Mouse (Mus musculus): ENCODE measurements around the gene Zfp345. TPM values are rescaled to one million over a fixed set of nuclear protein-coding genes. Genes with fewer than 3 reads are reported as not detected.

The Zfp345 gene
- 0.02 TPM in 1 of 2 replicates, not detected in the other for polyA plus RNA-seq (2012; rRNA removed)

DNA sequence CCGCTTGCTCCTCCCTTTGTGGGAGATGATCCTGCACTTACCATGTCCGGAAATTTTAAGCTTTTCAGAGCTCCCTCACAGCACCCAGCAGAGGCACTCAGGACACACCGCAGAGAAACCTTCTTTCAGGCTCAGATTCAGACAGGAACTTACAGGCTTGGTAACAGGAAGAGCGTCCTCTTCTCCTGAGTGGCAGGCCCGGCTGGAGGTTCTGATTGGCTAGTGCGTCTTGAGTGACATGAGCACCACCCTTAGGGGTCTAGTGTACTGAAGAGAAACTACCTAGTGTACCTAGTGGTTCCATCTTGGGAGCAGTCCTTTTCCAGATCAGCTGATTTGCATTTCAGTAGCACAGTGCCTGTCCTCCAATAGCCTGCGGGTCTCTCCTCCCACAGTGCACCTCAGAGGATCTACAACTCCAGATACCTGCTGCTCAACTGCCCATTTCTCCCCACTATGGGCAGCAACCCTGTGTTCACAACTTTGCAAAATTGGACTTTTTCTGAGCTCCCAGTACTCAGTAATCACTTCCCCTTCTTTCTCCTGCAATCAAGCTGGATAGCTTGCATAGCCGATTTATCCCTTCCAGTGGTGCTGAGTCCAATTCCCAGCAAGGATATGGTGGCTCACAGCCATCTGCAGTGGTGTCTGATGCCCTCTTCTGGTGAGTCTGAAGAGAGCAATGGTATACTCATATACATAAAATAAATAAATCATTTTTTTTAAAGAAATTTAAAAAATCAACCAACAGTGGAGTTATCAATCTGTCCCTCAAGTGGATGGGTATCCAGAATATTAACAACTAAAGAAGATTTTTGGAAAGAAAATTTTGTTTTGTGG is at the start of gene Zfp345:
Gene Zfp345 (minus strand): TSS at position 153 of the 840 bp plus-strand sequence.

GRCm38 (mm10) chr2:150451180-150451919 is 33.5 kb downstream of the Zfp345 start, which contains the start of gene Zfp442:
Gene Zfp442, minus strand, starts transcription at chr2:150451486.

Other genes starting within 250 kb of the Zfp345 start
- gene Gm21994, start 229.5 kb downstream of the Zfp345 start, polyA plus RNA-seq (2012; rRNA removed), result 0.43 and 0.53 TPM in 2 replicates
- gene Gm14124, start 227.6 kb downstream of the Zfp345 start, polyA plus RNA-seq (2012; rRNA removed), result not detected in 2 replicates
- gene Gm10130, start 161.4 kb downstream of the Zfp345 start, polyA plus RNA-seq (2012; rRNA removed), result not detected in 2 replicates
- gene 3300002I08Rik, start 122.3 kb downstream of the Zfp345 start, polyA plus RNA-seq (2012; rRNA removed), result 0.28 and 0.37 TPM in 2 replicates
- gene Zfp442, start 33.6 kb downstream of the Zfp345 start, polyA plus RNA-seq (2012; rRNA removed), result 0.22 and 0.27 TPM in 2 replicates
- gene Cst7, start 85.3 kb upstream of the Zfp345 start, polyA plus RNA-seq (2012; rRNA removed), result 5.6 and 5.9 TPM in 2 replicates
- gene Apmap, start 123.5 kb upstream of the Zfp345 start, polyA plus RNA-seq (2012; rRNA removed), result 29.0 and 33.5 TPM in 2 replicates
- gene Acss1, start 183.4 kb upstream of the Zfp345 start, polyA plus RNA-seq (2012; rRNA removed), result 34.9 and 37.2 TPM in 2 replicates
- not detected in 2 replicates for gene Vsx1, start 204.3 kb upstream of the Zfp345 start, polyA plus RNA-seq (2012; rRNA removed)

Data from liver, embryonic 18 days (tissue).